Mouse (Mus musculus) C2C12 (cell line): ENCODE data around the gene Il1rapl2.

Experiments
- CTCF ChIP-seq: IDR thresholded peaks from one replicate; pipeline ENCODE4 v1.5.1; 2011; ENCODE audit not compliant: control insufficient read depth, insufficient read depth, insufficient read length
- MAX ChIP-seq: IDR thresholded peaks from one replicate; pipeline ENCODE4 v1.6.1; 2011; ENCODE audit warnings: mild to moderate bottlenecking, control low read depth
- MYOG ChIP-seq: IDR thresholded peaks from one replicate; pipeline ENCODE4 v1.6.1; 2011; ENCODE audit not compliant: control insufficient read depth, insufficient read length; ENCODE audit errors: extremely low read depth
- USF1 ChIP-seq: IDR thresholded peaks from one replicate; pipeline ENCODE4 v1.6.1; 2011; ENCODE audit warnings: low read depth, mild to moderate bottlenecking, control low read depth, moderate library complexity

GRCm38 (mm10) chrX:138170146-138170545, 599.7 kb downstream of the Il1rapl2 start:
- TF ChIP-seq MYOG (no peak), CTCF (no peak), MAX (no peak), USF1 (no peak)
